Mouse (Mus musculus) kidney, postnatal 4 days (tissue): ENCODE results near the gene Mbd3l1.

Experiments used
- DNase-seq, 2 experiments: peaks; one replicate each; pipeline ENCODE4 v3.0.0; 2021; ENCODE audit warnings: mixed read lengths in 2 of 2

Gene Mbd3l1

DNA sequence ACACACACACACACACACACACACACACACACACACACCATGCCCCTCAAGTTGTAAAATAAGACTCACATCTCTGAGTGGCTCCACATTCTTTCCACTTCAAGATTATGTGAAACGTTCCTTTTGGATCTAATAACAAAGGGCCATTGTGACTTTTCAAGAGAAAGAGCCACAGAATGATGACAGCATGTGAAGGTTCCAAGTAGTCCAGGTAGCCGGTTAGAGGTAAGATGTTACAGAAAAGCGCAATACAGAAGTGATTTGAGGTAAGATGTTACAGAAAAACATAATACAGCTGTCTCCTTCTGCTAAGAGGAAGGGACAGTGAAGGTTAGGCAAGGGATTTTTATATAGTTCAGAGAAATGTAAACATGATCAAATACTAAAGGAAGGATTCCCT is at the start of gene Mbd3l1, which contains the start of gene Zfp558:
Mbd3l1 (plus strand) TSS at position 192 of the 400 bp plus-strand sequence.
Zfp558 (minus strand) TSS at position 101 of the 400 bp plus-strand sequence.
- DNase-seq = no peak

GRCm38 (mm10) chr9:18430354-18430753 is 47.8 kb upstream of the Mbd3l1 start, which contains the start of gene Mbd3l2:
TSS of gene Mbd3l2 (plus strand) at chr9:18430654.
- no peak for DNase-seq

DNA sequence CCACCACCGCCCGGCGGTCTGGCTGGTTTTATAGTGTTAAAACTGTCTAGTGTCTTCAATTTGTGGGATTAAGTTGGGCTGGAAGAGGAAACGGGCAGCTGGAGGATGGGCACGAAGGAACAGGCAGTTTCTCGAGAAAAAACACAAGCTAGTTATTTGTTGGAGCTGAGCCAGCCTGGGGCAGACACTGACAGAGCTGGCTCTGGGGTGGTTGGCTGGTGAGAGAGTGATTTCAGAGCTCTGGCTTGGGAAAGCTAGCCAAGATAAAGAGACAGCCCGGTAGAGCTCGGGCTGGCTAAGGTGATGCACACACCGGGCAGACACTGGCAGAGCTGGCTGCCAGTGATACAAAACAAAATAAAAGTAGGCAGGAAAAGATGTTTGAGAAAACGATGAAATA is 46.5 kb upstream of the Mbd3l1 start:
- no peak for DNase-seq

DNA sequence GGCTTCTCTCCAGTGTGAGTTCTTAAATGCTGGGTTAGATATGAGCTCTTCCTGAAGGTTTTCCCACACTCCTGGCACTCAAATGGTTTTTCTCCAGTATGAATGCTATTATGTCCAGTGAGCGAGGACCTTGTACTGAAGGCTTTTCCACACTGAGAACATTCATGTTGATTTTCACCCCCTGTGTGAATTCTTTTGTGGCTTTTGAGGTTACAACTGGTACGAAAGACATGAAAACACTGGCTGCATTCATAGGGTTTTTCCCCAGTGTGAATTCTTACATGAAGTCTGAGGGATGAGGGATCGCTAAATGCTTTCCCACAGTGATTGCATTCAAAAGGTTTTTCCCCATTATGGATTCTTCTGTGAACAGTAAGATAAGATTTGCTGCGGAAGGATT is 21.6 kb upstream of the Mbd3l1 start:
- DNase-seq = no peak

- DNase-seq = no peak
These were observed 10.8 kb upstream of the Mbd3l1 start for GRCm38 (mm10) chr9:18467350-18467749.

GRCm38 (mm10) chr9:18468005-18468404 is 10.2 kb upstream of the Mbd3l1 start:
- no peak for DNase-seq

DNA sequence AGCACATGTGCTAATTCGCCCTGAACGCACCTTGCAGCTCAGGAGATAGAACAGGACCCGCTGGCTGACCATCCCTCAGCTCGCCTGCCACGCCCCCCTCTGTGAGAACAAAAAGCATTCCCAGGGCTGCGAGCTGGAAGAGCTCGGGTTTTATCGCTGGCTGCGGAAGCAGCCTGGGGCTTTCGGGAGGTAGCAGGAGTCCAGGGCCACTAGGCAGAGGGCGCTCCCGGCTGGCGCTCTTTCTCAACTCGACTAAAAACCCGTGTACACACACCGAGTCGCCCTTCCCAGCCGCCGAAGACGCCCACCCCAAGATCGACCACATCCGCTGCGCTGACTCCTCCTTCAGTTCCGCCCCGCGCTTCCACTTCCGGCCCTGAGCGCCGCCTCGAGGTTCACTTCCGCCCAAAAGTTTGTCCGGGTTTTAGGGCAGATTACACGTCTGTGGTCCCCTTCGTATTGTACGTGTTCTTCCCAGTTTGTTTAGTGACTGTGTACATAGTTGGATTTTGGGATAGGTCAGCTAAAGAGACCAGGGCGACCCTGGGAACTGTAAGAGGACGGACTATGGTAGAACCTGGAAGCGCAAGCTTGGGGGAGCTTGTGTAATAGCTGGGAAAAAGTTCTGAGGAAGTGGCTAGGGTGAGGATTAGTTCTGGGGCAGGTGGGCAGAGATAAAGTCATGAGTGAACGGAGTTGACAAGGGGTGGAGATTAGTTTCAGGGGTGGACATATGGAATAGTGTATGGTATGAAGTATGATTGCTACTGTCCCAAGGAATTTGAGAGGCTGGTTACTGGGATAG is 4.6 kb upstream of the Mbd3l1 start:
- peak; percentile 83 to 87 for DNase-seq

DNA sequence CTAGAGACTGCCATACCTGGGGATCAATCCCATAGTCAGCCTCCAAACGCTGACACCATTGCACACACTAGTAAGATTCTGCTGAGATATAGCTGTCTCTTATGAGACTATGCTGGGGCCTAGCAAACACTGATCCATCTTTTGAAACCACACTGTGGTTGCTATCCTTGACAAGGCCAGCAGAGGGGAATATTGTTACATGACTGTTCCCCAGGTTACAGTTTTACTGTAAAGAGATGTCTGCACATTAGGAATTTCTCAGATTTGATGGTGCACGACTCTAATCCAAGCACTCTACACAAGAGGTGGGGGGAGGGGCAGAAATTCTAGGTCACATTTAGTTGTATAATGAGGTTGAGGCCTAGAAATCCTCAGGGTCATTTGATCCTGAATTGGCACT is 29.9 kb downstream of the Mbd3l1 start:
- DNase-seq = peak; percentile 2 to 7
